Mouse (Mus musculus): ENCODE measurements around the gene Pcyt2. TPM values are rescaled to one million over a fixed set of nuclear protein-coding genes. Genes with fewer than 3 reads are reported as not detected.

The Pcyt2 gene
- polyA plus RNA-seq, 1 experiment from 2014 or later: 320 TPM

DNA sequence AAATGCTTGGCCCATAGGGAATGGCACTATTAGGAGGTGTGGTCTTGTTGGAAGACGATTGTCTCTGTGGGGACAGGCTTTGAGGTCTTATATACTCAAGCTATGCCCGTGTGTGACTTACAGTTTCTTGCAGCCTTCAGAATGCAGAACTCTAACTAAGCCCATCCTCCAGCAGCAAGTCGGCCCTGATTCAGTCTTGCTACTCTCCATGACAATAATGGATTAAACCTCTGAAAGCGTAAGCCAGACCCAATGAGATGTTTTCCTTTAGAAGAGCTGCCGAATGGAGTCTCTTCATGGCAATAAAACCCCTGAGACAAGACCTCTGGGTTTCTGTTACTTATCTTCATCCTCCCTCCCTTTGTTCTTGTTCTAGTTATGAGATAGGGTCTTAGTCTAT, 17.1 kb upstream of the Pcyt2 start:
- Histone ChIP-seq H3K4me3 (ENCODE audit: low read depth, low read length) (no peak overlapping the region), H3K9ac (ENCODE audit: low read depth, low read length) (no peak overlapping the region), H3K4me1 (replicated peaks; ENCODE audit: control insufficient read depth, insufficient read depth, low read length) (peaks cover 7% of the 10 kb centered on the region; the same call in 1 of the 2 replicates), H3K36me3 (ENCODE audit: control insufficient read depth, insufficient read depth) (no peaks in the 10 kb centered on the region), H3K27ac (ENCODE audit: low read depth, low read length) (no peak overlapping the region), H3K27me3 (replicated peaks; ENCODE audit: control insufficient read depth, insufficient read depth, low read length) (no peaks in the 10 kb centered on the region), H3K4me2 (replicated peaks; ENCODE audit: low read depth) (no peak overlapping the region), H3K9me3 (ENCODE audit: control insufficient read depth) (no peaks in the 10 kb centered on the region)
- ATAC-seq: no peak
- TF ChIP-seq CTCF (IDR thresholded peaks at IDR 0.05; ENCODE audit: low read depth): no peak
- 89% methylated on average over 5 of the region's 5 CpGs for WGBS

- Histone ChIP-seq H3K36me3 (ENCODE audit: control insufficient read depth, insufficient read depth) (peaks cover 6% of the 10 kb centered on the region), H3K9me3 (ENCODE audit: control insufficient read depth) (no peaks in the 10 kb centered on the region), H3K4me1 (replicated peaks; ENCODE audit: control insufficient read depth, insufficient read depth, low read length) (peaks cover 9% of the 10 kb centered on the region), H3K9ac (ENCODE audit: low read depth, low read length) (peak within 1 kb of the TSS; percentile 80), H3K27me3 (replicated peaks; ENCODE audit: control insufficient read depth, insufficient read depth, low read length) (no peaks in the 10 kb centered on the region), H3K4me2 (replicated peaks; ENCODE audit: low read depth) (peak within 1 kb of the TSS; percentile 88), H3K4me3 (ENCODE audit: low read depth, low read length) (peak within 1 kb of the TSS; percentile 63), H3K27ac (ENCODE audit: low read depth, low read length) (peak within 1 kb of the TSS; percentile 91)
- peak; percentile 80 for ATAC-seq
- no peak for TF ChIP-seq CTCF (IDR thresholded peaks at IDR 0.05; ENCODE audit: low read depth)
- WGBS: 10% methylated on average over 57 of the region's 58 CpGs
Observed at GRCm38 (mm10) chr11:120633520-120634343, 16.0 kb upstream of the Pcyt2 start, which contains the start of gene Mafg. Gene Mafg (minus strand): TSS chr11:120633600.

- WGBS: under 1% methylated on average over 97 of the region's 116 CpGs
- Histone ChIP-seq H3K4me2 (replicated peaks; ENCODE audit: low read depth) (peak overlapping the region; percentile 88), H3K27ac (ENCODE audit: low read depth, low read length) (peak overlapping the region; percentile 91), H3K36me3 (ENCODE audit: control insufficient read depth, insufficient read depth) (peaks cover 9% of the 10 kb centered on the region), H3K9ac (ENCODE audit: low read depth, low read length) (peak overlapping the region; percentile 80), H3K9me3 (ENCODE audit: control insufficient read depth) (no peaks in the 10 kb centered on the region), H3K4me3 (ENCODE audit: low read depth, low read length) (peak overlapping the region; percentile 63), H3K27me3 (replicated peaks; ENCODE audit: control insufficient read depth, insufficient read depth, low read length) (no peaks in the 10 kb centered on the region), H3K4me1 (replicated peaks; ENCODE audit: control insufficient read depth, insufficient read depth, low read length) (peaks cover 9% of the 10 kb centered on the region)
- ATAC-seq: peak; percentile 72
- no peak for TF ChIP-seq CTCF (IDR thresholded peaks at IDR 0.05; ENCODE audit: low read depth)
Observed at GRCm38 (mm10) chr11:120632559-120633519, 15.1 kb upstream of the Pcyt2 start.

- no peak for ATAC-seq
- Histone ChIP-seq H3K27ac (ENCODE audit: low read depth, low read length) (peak overlapping the region; percentile 91), H3K4me1 (replicated peaks; ENCODE audit: control insufficient read depth, insufficient read depth, low read length) (peaks cover 9% of the 10 kb centered on the region), H3K36me3 (ENCODE audit: control insufficient read depth, insufficient read depth) (peaks cover 17% of the 10 kb centered on the region), H3K27me3 (replicated peaks; ENCODE audit: control insufficient read depth, insufficient read depth, low read length) (no peaks in the 10 kb centered on the region), H3K9ac (ENCODE audit: low read depth, low read length) (peak overlapping the region; percentile 80), H3K4me3 (ENCODE audit: low read depth, low read length) (peak overlapping the region; percentile 63), H3K9me3 (ENCODE audit: control insufficient read depth) (no peaks in the 10 kb centered on the region), H3K4me2 (replicated peaks; ENCODE audit: low read depth) (peak overlapping the region; percentile 88)
- WGBS: 37% methylated on average over 4 of the region's 4 CpGs
- no peak for TF ChIP-seq CTCF (IDR thresholded peaks at IDR 0.05; ENCODE audit: low read depth)
Observed at GRCm38 (mm10) chr11:120631726-120632448, 14.2 kb upstream of the Pcyt2 start.

- Histone ChIP-seq H3K27ac (ENCODE audit: low read depth, low read length) (peak overlapping the region; percentile 91), H3K27me3 (replicated peaks; ENCODE audit: control insufficient read depth, insufficient read depth, low read length) (no peaks in the 10 kb centered on the region), H3K9ac (ENCODE audit: low read depth, low read length) (peak overlapping the region; percentile 80), H3K9me3 (ENCODE audit: control insufficient read depth) (no peaks in the 10 kb centered on the region), H3K36me3 (ENCODE audit: control insufficient read depth, insufficient read depth) (peaks cover 21% of the 10 kb centered on the region), H3K4me1 (replicated peaks; ENCODE audit: control insufficient read depth, insufficient read depth, low read length) (peaks cover 9% of the 10 kb centered on the region), H3K4me3 (ENCODE audit: low read depth, low read length) (peak overlapping the region; percentile 63), H3K4me2 (replicated peaks; ENCODE audit: low read depth) (peak overlapping the region; percentile 88)
- no peak for ATAC-seq
- WGBS: 19% methylated on average over 7 of the region's 7 CpGs
- no peak for TF ChIP-seq CTCF (IDR thresholded peaks at IDR 0.05; ENCODE audit: low read depth)
Observed at GRCm38 (mm10) chr11:120630881-120631725, 13.4 kb upstream of the Pcyt2 start.
